Mouse (Mus musculus) Patski (cell line): Measurements from ENCODE around the gene Nup214. TPM values are rescaled to one million over a fixed set of nuclear protein-coding genes. Genes with fewer than 3 reads are reported as not detected.

Source experiments
- ATAC-seq: fragments of 100-300 bp; one replicate; pipeline ENCODE4 v1.8.0; 2021
- CTCF ChIA-PET: fragments of 350-600 bp; sonication (Branson Sonifier 250); formaldehyde crosslinking; loops from one replicate; lab custom pipeline; 2022; ENCODE audit warnings: inconsistent platforms; lab: Charles Lee
- POLR2A ChIA-PET: fragments of 350-600 bp; sonication (Branson Sonifier 250); formaldehyde crosslinking; loops from one replicate; lab custom pipeline; 2022; ENCODE audit warnings: antibody characterized with exemption, inconsistent platforms; lab: Charles Lee
- DNase-seq: peaks from one replicate; pipeline ENCODE4 v3.0.0-alpha.2; 2011; ENCODE audit warnings: low read depth, low spot score
- H3K27me3 ChIP-seq: fragments of 371-371 bp; one replicate; pipeline ENCODE4 v1.5.1; 2021
- CTCF ChIP-seq: fragments of 100-300 bp; IDR thresholded peaks from one replicate; pipeline ENCODE4 v1.5.1; 2021
- in situ Hi-C: fragments of 300-500 bp; cut with MboI; formaldehyde crosslinking; loops from 3 replicates; pipeline ENCODE4 v1.11.1; 2018; ENCODE audit warnings: low pct_unique_long_range_greater_than_20kb, mixed read lengths
- polyA plus RNA-seq: library from polyadenylated mRNA; unstranded; gene quantifications from one replicate; pipeline ENCODE4 v1.2.3, GENCODE M21; 2021

Gene Nup214
- polyA plus RNA-seq, 1 experiment from 2014 or later, result 40.5 TPM

- TF ChIP-seq CTCF, result no peak
- POLR2A ChIA-PET, result no interaction called here
- CTCF ChIA-PET, result no interaction called here
- DNase-seq (no peak), ATAC-seq (no peak)
- in situ Hi-C loops, result no loop called here
- H3K27me3 ChIP-seq, result peaks cover 78% of the 10 kb centered on the region
These were observed 114.2 kb downstream of the Nup214 start for GRCm38 (mm10) chr2:32088372-32088981.

GRCm38 (mm10) chr2:32089606-32090005 lies 115.4 kb downstream of the Nup214 start:
- peaks cover 76% of the 10 kb centered on the region for H3K27me3 ChIP-seq
- in situ Hi-C loops, result no loop called here
- ATAC-seq (no peak), DNase-seq (no peak)
- ChIA-PET CTCF (no interaction called here), POLR2A (interaction anchor here (0.6 kb wide), 1 partner anchor 88 kb away, joined by 3 read pairs; no protein-coding TSS in a partner anchor)
- TF ChIP-seq CTCF, result no peak

GRCm38 (mm10) chr2:32090145-32090544 lies 115.9 kb downstream of the Nup214 start:
- POLR2A ChIA-PET, result interaction anchor here (0.6 kb wide), 1 partner anchor 89 kb away, joined by 3 read pairs; no protein-coding TSS in a partner anchor
- in situ Hi-C loops, result no loop called here
- ATAC-seq, result no peak
- H3K27me3 ChIP-seq, result peaks cover 75% of the 10 kb centered on the region
- no peak for TF ChIP-seq CTCF
- DNase-seq, result no peak
- CTCF ChIA-PET, result no interaction called here

GRCm38 (mm10) chr2:32091956-32092355 lies 117.7 kb downstream of the Nup214 start:
- POLR2A ChIA-PET, result no interaction called here
- CTCF ChIA-PET, result no interaction called here
- TF ChIP-seq CTCF, result no peak
- ATAC-seq (no peak), DNase-seq (no peak)
- peaks cover 69% of the 10 kb centered on the region for H3K27me3 ChIP-seq
- in situ Hi-C loops, result no loop called here

GRCm38 (mm10) chr2:32094001-32094707 lies 119.9 kb downstream of the Nup214 start:
- ATAC-seq (no peak), DNase-seq (no peak)
- no peak for TF ChIP-seq CTCF
- in situ Hi-C loops, result no loop called here
- H3K27me3 ChIP-seq, result peaks cover 55% of the 10 kb centered on the region
- CTCF ChIA-PET, result no interaction called here
- POLR2A ChIA-PET, result no interaction called here

- DNase-seq (no peak), ATAC-seq (no peak)
- CTCF ChIA-PET, result no interaction called here
- TF ChIP-seq CTCF, result no peak
- peaks cover 48% of the 10 kb centered on the region for H3K27me3 ChIP-seq
- POLR2A ChIA-PET, result no interaction called here
- in situ Hi-C loops, result no loop called here
These were observed 121.3 kb downstream of the Nup214 start, which contains the start of gene Plpp7 for GRCm38 (mm10) chr2:32095351-32096121. Gene Plpp7 (plus strand): TSS chr2:32095528.

GRCm38 (mm10) chr2:32096122-32096420 lies 121.8 kb downstream of the Nup214 start:
- H3K27me3 ChIP-seq, result peaks cover 43% of the 10 kb centered on the region
- POLR2A ChIA-PET, result no interaction called here
- CTCF ChIA-PET, result no interaction called here
- ATAC-seq (no peak), DNase-seq (no peak)
- TF ChIP-seq CTCF, result no peak
- in situ Hi-C loops, result no loop called here

GRCm38 (mm10) chr2:32102944-32103343 lies 128.7 kb downstream of the Nup214 start:
- no peak for DNase-seq
- peaks cover 9% of the 10 kb centered on the region for H3K27me3 ChIP-seq
- CTCF ChIA-PET, result no interaction called here
- TF ChIP-seq CTCF, result no peak
- in situ Hi-C loops, result no loop called here
- ATAC-seq, result no peak
- POLR2A ChIA-PET, result no interaction called here

GRCm38 (mm10) chr2:32103557-32103956 lies 129.3 kb downstream of the Nup214 start:
- POLR2A ChIA-PET, result no interaction called here
- DNase-seq (no peak), ATAC-seq (no peak)
- TF ChIP-seq CTCF, result no peak
- peaks cover 3% of the 10 kb centered on the region for H3K27me3 ChIP-seq
- CTCF ChIA-PET, result no interaction called here
- in situ Hi-C loops, result no loop called here

Other genes with a start within 250 kb of the Nup214 start
- not detected for gene Qrfp, start 163.9 kb upstream of the Nup214 start, polyA plus RNA-seq
- gene Fibcd1, start 128.4 kb upstream of the Nup214 start, polyA plus RNA-seq, result 0.06 TPM
- gene Lamc3, start 87.1 kb upstream of the Nup214 start, polyA plus RNA-seq, result 0.10 TPM
- gene Aif1l, start 24.3 kb upstream of the Nup214 start, polyA plus RNA-seq, result 343 TPM
- gene Fam78a, start 110.4 kb downstream of the Nup214 start, polyA plus RNA-seq, result 0.08 TPM
- gene Plpp7, start 121.1 kb downstream of the Nup214 start, polyA plus RNA-seq, result 0.05 TPM
- 81.9 TPM for gene Prrc2b, start 176.6 kb downstream of the Nup214 start, polyA plus RNA-seq